Mouse (Mus musculus) heart, adult 2 months (tissue): Measurements from ENCODE around the gene Gm12184.

Experiments used
- CTCF ChIP-seq: fragments of 200-600 bp; IDR thresholded peaks from 2 replicates; pipeline ENCODE4 v1.8.1; 2022; ENCODE audit warnings: antibody characterized with exemption, mild to moderate bottlenecking, moderate library complexity
- EP300 ChIP-seq: fragments of 200-500 bp; IDR thresholded peaks from 2 replicates; pipeline ENCODE4 v1.6.1; 2011; ENCODE audit warnings: low read depth, low read length, control low read depth; ENCODE audit not compliant: insufficient read depth
- POLR2A ChIP-seq: fragments of 200-500 bp; IDR thresholded peaks from 2 replicates; pipeline ENCODE4 v1.6.1; 2011; ENCODE audit warnings: mild to moderate bottlenecking, low read depth, low read length, control low read depth; ENCODE audit not compliant: insufficient read depth

DNA sequence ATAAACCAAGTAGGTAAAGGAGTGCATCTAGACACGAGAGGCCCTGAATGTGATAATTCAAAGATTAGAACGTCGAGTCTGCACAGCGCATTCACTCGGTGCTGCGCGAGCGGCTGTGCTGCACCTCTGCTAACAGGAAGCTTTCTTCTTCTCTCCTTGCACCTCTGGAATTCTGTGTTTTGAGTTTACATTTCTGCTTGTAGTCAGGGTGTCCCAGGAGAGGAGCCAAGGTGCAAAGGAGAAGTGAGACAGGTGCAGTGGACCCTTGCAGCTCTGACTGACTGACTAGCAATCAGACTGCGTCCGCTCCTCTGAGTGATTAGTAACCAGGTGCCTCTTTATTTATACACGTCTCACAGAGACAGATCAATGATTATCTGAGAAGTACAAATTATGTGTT is 16.7 kb upstream of the Gm12184 start:
- TF ChIP-seq POLR2A (no peak), CTCF (no peak), EP300 (no peak)
